Mouse (Mus musculus) embryo, embryonic 11 days (tissue): ENCODE data around the gene Fam129c.
A peak's percentile ranks its signal among the peaks of the same experiment; 100 is the strongest.

ENCODE experiments used
- DNase-seq: peaks from one replicate; pipeline ENCODE4 v3.0.0-alpha.2; 2015

Gene Fam129c

DNA sequence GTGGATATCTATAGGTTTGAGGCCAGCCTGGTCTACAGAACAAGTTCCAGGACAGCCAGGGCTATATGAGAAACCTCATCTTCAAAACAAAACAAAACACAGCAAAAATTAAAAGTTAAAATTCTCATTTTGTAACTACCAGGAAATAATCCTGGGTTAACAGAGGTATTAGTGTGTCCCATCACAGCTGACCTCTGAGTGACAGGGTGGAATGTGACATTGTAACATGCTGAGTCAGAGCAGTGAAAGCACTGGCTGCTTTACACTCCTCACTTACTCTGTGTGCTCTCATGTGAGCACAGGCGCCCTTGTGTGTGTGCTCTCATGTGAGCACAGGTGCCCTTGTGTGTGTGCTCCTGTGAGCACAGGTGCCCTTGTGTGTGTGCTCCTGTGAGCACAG, 22.4 kb upstream of the Fam129c start:
- no peak for DNase-seq

GRCm38 (mm10) chr8:71577856-71578387, 19.5 kb upstream of the Fam129c start:
- no peak for DNase-seq

DNA sequence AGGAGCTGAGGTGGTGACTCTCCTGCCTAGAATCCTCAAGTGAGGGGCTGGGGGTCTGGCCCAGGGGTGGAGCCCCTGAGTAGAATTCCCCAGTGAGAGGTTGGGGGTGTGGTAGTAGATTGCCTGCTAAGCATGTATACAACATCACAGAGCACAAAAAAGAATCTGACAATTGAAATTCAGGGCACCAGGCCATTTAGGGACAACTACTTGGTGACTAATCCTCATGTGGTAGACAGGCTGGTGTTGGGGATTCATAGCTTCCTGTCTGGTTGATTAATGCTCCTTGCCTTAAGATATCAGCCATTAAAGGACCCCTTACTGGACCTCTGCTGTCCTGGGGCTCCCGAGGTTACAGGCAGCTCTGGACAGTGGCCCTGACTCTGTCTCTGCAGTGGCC, 18.4 kb upstream of the Fam129c start:
- DNase-seq, result no peak

DNA sequence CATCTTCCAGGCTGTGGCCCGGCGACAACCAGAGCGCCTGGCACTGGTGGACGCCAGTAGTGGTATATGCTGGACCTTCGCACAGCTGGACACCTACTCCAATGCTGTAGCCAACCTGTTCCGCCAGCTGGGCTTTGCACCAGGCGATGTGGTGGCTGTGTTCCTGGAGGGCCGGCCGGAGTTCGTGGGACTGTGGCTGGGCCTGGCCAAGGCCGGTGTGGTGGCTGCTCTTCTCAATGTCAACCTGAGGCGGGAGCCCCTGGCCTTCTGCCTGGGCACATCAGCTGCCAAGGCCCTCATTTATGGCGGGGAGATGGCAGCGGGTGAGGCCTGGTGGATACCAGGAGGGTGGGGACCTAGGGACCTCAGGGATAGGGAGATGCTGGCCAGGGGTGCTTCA, 18.0 kb upstream of the Fam129c start:
- DNase-seq, result no peak

DNA sequence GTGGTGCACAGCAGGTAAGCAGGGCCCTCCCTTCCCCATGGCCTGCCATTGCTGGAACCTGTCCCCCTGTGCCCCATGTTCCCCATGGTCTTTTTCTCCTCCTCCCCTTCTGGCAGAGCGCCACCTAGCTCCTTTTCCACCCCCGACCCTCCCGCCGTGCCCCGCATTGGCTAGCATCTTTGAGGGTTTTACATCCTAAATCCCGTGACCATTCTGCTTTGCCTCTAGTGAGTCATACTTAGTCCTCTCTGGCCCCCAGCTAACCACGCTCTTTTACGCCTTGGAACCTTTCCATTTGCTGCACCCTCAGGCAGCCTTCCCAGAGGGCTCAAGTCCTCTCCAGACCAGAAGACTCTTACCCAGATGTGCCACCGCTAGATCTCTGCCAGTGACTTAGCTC, 17.2 kb upstream of the Fam129c start:
- DNase-seq, result no peak

DNA sequence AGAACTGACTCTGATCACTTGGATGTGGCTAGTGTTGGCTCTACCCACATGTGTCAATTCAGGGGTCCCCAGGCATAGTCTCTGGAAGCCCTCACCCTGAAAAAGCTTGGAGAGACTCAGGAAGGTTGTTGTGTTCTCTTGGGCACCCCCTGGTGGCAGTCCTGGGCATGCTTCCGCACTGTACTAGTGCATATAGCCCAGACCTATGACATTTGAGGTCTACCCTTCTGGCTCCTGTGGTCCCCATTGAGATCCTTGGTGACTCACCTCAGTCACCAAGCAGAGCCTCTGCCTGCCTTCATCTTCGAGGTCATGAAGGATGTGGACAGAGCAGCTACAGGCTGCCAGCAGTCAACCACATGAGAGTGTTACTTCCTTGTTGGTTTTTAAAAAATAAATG, 10.6 kb upstream of the Fam129c start:
- DNase-seq, result peak; percentile 38

GRCm38 (mm10) chr8:71588762-71589161, 8.7 kb upstream of the Fam129c start:
- no peak for DNase-seq

DNA sequence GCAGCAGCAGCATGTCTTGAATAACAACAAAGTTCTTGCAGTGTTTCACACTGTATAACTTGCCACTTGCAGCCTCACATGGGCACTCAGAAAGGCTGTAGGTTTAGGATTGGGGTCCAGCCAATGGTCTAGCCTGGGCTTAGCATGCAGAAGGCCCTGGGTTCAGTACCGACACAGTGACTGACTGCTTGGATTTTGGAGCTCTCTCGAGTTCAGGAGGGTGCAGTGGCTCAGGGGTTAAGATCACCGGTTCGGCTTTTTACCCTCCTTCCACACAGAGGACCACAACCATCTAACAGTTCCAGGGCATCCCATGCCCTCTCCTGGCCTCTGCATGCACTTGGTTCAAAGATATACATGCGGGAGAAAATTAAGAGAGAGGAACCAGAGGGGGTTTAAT, 6.4 kb upstream of the Fam129c start:
- no peak for DNase-seq

GRCm38 (mm10) chr8:71591471-71592373, 5.7 kb upstream of the Fam129c start, which contains the start of gene Pgls:
Gene Pgls (plus strand): TSS chr8:71592176.
- peak; percentile 98 for DNase-seq

GRCm38 (mm10) chr8:71592374-71593170, 4.9 kb upstream of the Fam129c start:
- DNase-seq, result peak; percentile 80

DNA sequence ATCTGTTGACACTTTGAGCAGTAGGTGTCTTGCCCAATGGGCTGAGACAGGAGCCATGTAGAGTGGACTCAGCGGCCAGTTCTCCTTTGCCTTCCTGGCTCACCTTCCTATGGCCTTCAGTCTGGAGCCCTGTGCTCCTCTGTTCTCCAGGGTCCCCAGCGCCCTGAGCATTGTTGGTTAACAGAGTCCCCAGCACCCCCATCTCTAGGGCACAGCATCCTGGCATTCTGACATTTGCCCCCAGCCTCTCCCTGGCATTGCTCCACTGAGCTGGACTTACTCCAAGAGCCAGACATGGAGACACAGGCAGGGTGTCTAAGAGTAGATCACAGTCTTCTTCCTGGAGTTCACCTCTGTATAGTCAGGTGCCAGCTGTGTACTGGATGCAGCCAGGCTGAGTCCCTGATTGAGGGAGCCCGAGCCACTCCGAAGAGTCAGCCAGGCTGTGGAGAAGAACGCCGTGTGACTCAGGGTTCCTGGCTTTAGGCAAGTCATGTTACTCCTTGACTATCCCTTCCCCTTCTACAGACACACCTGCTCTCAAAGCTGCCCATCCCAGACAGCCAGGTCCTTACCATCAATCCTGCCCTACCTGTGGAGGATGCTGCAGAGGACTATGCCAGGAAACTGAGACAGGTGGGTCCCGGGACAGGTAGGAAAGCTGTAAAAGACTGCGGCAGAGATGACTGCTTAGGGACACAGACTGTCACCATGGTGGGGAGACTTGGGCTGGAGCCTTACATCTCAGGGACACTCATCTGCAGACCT, 3.7 kb upstream of the Fam129c start:
- DNase-seq, result no peak

GRCm38 (mm10) chr8:71594324-71594722, 3.1 kb upstream of the Fam129c start:
- DNase-seq, result no peak

DNA sequence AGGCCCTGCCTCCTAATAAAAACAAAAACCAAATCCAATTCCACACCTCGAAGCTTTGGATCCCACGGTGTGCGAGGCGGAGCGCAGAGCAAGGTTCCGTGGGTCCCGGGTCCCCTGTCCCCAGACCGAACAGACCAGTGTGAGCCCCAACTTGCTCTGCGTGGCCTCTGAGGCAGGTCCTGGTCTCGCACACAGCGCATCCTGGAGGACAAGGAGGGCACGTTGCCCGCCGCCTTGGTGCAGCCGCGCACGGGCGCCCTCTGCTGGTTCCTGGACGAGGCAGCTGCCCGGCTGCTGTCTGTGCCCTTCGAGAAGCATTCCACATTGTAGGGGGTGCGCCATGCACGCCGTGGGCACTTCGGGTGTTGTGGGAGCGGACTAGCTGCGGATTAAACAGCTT, 1.6 kb upstream of the Fam129c start:
- DNase-seq, result peak; percentile 90

DNA sequence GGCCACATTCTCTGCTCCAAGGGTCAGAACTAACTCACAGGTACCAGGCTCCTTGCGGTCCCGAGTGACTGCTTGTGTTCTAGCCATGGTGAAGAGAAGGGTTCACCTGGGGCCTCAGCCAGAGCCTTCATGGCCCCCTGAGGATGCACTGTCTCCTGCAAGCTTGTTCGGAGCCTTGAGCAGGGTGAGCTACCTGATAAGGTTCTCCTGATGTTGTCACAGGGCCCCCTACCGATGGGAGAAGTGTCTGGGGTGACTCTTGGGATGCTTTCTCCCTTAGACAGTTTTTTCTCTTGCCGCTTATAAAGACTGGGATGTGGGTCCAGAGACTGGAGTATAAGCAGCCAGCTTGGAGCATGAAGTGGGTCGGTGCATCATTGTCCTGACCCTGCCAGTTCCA, 1.1 kb upstream of the Fam129c start:
- no peak for DNase-seq

- DNase-seq, result no peak
Observed at GRCm38 (mm10) chr8:71596798-71597197, 650 bp upstream of the Fam129c start.

DNA sequence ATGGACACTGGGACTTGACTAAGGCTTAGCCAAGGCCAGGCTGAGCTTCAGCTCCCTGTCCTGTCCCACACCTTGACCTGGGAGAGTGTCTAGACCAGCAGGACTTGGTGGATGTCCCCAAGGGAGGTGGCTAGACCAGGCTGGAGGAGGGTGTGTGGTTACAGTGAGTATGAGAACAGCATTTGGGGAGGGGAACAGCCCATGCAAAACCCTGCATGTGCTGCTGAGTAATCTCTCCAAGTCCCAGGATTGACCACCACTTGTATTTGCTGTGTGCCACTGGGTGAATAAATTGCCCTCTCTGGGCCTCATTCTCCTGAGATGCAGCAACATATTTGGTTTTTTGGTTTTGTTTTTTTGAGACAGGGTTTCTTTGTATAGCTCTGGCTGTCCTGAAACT, 927 bp downstream of the Fam129c start:
- DNase-seq, result no peak

GRCm38 (mm10) chr8:71598841-71599240, 1.4 kb downstream of the Fam129c start:
- no peak for DNase-seq

DNA sequence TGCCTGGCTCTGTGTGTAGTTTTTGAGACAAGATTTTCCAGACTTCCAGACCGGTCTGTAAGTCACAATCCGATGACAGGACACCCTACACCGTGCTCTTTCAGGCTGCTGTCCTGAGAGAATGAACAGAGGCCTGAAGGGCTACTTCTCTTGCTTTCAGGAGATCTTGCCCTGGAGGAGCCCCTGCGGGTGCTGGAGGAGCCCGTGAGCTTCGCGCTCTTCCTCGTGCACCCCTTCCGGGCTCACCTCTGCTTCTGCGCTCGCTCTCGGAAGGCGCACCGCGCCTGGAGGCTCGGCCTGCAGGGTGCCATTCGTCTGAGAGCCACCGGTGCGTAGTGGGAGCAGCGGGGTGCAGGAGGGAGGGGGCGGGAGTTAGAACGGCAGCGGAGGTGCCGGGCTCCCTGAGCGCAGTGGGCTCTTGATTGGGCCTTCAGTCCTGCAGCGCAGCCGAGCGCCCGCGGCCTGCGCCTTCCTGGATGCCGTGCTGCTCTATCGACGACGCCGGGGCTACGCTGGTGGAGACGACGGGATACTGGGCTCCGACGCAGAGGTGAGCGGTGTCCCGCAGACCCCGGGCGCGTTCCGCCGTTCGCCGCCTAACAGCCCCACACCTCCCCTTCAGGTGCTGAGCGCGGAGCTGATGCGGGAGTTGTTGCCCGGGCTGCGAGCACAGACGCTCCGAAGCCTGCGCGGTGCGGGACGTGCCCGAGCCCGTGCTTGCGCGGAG, 4.7 kb downstream of the Fam129c start:
- peak; percentile 52 for DNase-seq

DNA sequence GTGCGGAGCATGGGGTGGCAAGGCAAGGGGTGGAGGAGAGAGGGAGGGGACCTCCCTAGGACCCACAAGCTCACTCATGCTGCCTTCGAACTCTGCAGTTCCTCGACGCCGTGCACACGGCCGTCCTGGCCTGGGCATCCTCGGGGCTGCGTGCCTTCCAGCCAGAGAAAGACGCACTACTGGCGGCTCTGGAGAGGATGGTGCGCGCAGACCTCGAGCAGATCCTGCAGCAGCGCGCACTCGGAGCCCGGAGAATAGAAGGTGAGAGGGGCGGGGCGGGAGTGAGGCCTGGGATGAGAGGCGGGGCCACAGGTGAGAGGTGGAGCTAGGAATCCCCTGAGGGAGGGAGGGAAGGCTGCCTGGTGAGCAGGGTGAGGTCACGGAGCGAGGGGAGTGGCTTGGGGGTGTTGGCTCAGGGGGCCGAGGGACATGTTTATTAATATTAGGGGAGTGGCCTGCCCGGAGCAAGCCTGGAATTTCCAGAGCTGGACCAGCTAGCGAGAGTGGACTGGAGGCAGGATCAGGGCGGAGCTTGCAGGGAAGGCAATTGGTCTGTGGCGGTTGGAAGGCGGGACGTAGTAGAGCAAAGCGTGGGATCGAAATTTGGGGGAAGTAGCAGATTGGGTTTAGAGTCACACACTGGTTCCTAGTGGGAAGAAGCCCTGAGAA, 5.4 kb downstream of the Fam129c start:
- peak; percentile 83 for DNase-seq

DNA sequence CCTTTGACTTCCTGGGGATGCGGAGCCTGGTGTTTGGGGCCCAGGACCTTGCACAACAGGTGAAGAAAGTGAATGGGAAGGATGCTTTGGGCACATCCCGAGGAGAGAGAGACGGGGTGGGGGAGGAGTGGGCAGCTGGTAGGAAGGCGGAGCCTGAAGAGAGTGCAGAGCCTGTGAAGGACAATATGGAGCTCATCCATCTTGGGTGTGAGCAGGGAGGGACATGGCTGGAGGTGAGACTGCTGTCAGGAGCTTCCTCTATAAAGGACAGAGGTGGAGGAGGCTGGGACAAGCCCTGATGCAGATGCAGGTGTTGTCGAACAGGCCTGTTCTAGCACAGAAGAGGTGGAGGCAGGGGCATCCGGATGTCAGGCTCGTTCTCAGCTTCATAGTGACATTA, 6.6 kb downstream of the Fam129c start:
- DNase-seq, result no peak

DNA sequence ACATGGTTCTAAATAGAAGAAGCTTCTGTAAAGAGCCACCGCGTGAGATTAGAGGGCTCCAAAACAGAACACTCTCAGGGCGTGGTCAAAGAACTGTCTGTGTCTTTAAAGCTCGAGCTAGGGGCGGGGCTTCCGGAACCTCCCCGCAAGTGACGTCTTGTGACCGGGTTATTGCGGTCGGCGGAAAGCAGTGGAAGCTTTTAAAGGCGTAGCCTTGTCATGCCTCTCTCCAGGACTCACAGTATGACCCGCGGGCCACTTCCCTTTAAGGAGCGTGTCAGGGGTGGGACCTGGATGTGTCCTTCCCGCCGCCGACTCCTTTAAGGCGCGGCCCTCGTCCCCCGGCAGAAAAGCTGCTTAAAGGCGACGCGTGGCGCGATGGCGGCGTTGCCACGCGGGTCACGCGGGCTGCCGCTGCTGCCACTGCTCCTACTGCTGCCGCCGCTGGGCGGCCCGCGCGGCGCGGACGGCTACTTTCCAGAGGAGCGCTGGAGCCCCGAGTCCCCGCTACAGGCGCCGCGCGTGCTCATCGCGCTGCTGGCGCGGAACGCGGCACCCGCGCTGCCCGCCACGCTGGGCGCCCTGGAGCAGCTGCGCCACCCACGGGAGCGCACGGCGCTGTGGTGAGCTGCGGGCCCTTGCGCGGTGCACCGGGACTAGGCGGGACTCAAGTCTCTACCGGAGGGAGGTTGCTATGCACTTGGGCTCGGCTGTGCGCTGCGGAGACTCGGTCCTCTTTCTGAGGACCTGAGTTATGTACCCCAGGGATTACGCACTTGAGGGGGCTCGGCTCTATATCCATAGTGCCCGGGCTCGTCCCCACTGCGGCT, 13.6 kb downstream of the Fam129c start, which contains the start of gene Colgalt1:
Gene Colgalt1 (plus strand): TSS at position 177 of the 830 bp plus-strand sequence.
- peak; percentile 99 for DNase-seq
